Mouse (Mus musculus) lung, embryonic 14.5 days (tissue): ENCODE results near the gene 1700019D03Rik. TPM values are rescaled to one million over a fixed set of nuclear protein-coding genes. Genes with fewer than 3 reads are reported as not detected.
"Not testable (repeated sequence)": the region's sequence is repeated elsewhere in the genome, so short reads cannot be mapped to it uniquely, and the experiment has no call there.

Experiments
- ATAC-seq: fragments of 200-750 bp; cut with Nextera tagmentation; 2 replicates; pipeline ENCODE4 v1.8.0; 2017; ENCODE audit warnings: mild to moderate bottlenecking, moderate TSS enrichment, moderate library complexity; ENCODE audit not compliant: insufficient read depth
- DNase-seq: peaks from one replicate; pipeline ENCODE4 v3.0.0-alpha.2; 2015
- H3K27ac ChIP-seq: fragments of 300-500 bp; sonication (generic); 2 replicates; pipeline ENCODE4 v1.5.1; 2014; ENCODE audit warnings: low read depth, mild to moderate bottlenecking, moderate library complexity
- H3K27me3 ChIP-seq: fragments of 300-500 bp; sonication (generic); 2 replicates; pipeline ENCODE4 v1.6.1; 2014; ENCODE audit warnings: low read length, control low read depth; ENCODE audit not compliant: insufficient read depth
- H3K36me3 ChIP-seq: fragments of 300-500 bp; sonication (generic); 2 replicates; pipeline ENCODE4 v1.6.1; 2014; ENCODE audit warnings: control low read depth; ENCODE audit not compliant: insufficient read depth
- H3K4me1 ChIP-seq: fragments of 300-500 bp; sonication (generic); 2 replicates; pipeline ENCODE4 v1.6.1; 2014; ENCODE audit warnings: antibody characterized with exemption, control low read depth; ENCODE audit not compliant: insufficient read depth
- H3K4me2 ChIP-seq: fragments of 300-500 bp; sonication (generic); 2 replicates; pipeline ENCODE4 v1.6.1; 2014; ENCODE audit warnings: mild to moderate bottlenecking
- H3K4me3 ChIP-seq: fragments of 300-500 bp; sonication (generic); 2 replicates; pipeline ENCODE4 v1.5.1; 2014; ENCODE audit warnings: low read depth, low read length
- H3K9ac ChIP-seq: fragments of 300-500 bp; sonication (generic); 2 replicates; pipeline ENCODE4 v1.6.1; 2014
- H3K9me3 ChIP-seq: fragments of 300-500 bp; sonication (generic); 2 replicates; pipeline ENCODE4 v1.6.1; 2016; ENCODE audit warnings: low read depth, low read length, control low read depth
- CTCF ChIP-seq: IDR thresholded peaks from 2 replicates; pipeline ENCODE4 v1.5.1; 2016; ENCODE audit warnings: antibody characterized with exemption, low read depth
- WGBS: fragments of 180-500 bp; shearing (Covaris S2); extraction: QIAGEN DNeasy Blood & Tissue Kit; methylation state at CpG from one replicate; pipeline ENCODE4 v1.1.7; 2014; 5-methylcytosine and 5-hydroxymethylcytosine counted together
- polyA plus RNA-seq: library from polyadenylated mRNA; unstranded; fragments of >200 nt; fragmentation: Nextera tagmentation; extraction: Ambion mirVana; gene quantifications from 2 replicates; pipeline ENCODE4 v1.2.1, GENCODE M21; 2014

1700019D03Rik gene
- polyA plus RNA-seq, 1 experiment from 2014 or later, result 3.5 TPM

- H3K9ac ChIP-seq, result no peak overlapping the region
- ATAC-seq, result no peak
- no peak for TF ChIP-seq CTCF
- 76% methylated on average over 5 of the region's 5 CpGs for WGBS
- peaks cover 6% of the 10 kb centered on the region; the same call in 1 of the 2 replicates for H3K4me1 ChIP-seq
- H3K27me3 ChIP-seq, result peaks cover 5% of the 10 kb centered on the region; the same call in 1 of the 2 replicates
- no peak overlapping the region for H3K27ac ChIP-seq
- H3K36me3 ChIP-seq, result no peaks in the 10 kb centered on the region
- H3K4me3 ChIP-seq, result no peak overlapping the region
- no peaks in the 10 kb centered on the region for H3K9me3 ChIP-seq
- H3K4me2 ChIP-seq, result no peak overlapping the region
- no peak for DNase-seq
These were observed 72.1 kb downstream of the 1700019D03Rik start for GRCm38 (mm10) chr1:52947895-52948294.

- H3K4me2 ChIP-seq, result no peak overlapping the region
- no peak overlapping the region for H3K27ac ChIP-seq
- no peak overlapping the region for H3K4me3 ChIP-seq
- TF ChIP-seq CTCF, result no peak
- no peaks in the 10 kb centered on the region for H3K36me3 ChIP-seq
- no peaks in the 10 kb centered on the region for H3K4me1 ChIP-seq
- H3K27me3 ChIP-seq, result no peaks in the 10 kb centered on the region
- 94% methylated on average over 1 of the region's 1 CpGs for WGBS
- ATAC-seq (no peak), DNase-seq (no peak)
- no peaks in the 10 kb centered on the region for H3K9me3 ChIP-seq
- no peak overlapping the region for H3K9ac ChIP-seq
These were observed 81.0 kb downstream of the 1700019D03Rik start for GRCm38 (mm10) chr1:52939021-52939420.

DNA sequence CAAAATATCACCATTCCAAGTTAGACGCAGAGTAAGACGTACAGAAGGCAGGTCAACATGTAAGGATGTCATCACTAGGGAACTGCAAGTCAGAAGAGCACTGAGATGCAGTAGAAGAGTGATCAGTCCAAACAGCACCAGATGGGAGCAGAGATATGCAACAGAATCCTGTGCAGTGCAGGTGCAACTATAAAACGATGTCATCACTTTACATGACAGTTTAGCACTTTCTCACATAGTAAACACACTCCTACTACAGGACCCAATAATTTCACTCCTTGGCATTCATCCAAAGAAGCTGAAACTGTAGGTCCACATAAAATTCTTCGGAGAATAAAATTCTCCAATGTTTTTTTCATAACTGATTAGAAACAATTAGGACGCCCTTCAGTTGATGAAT, 85.5 kb downstream of the 1700019D03Rik start:
- Histone ChIP-seq H3K9ac (no peak overlapping the region), H3K9me3 (no peaks in the 10 kb centered on the region), H3K4me3 (no peak overlapping the region), H3K36me3 (no peaks in the 10 kb centered on the region), H3K4me1 (no peaks in the 10 kb centered on the region), H3K27me3 (no peaks in the 10 kb centered on the region), H3K4me2 (no peak overlapping the region), H3K27ac (no peak overlapping the region)
- no peak for TF ChIP-seq CTCF
- WGBS, result 72% methylated on average over 5 of the region's 5 CpGs
- no peak for DNase-seq
- ATAC-seq, result no peak

- not testable (repeated sequence) for H3K4me2 ChIP-seq, H3K27ac ChIP-seq, DNase-seq, H3K4me3 ChIP-seq, H3K27me3 ChIP-seq, H3K36me3 ChIP-seq, H3K9ac ChIP-seq, H3K9me3 ChIP-seq, H3K4me1 ChIP-seq, ATAC-seq
- WGBS, result no CpG with 5 or more reads among the region's 1 CpGs
These were observed 95.5 kb downstream of the 1700019D03Rik start for GRCm38 (mm10) chr1:52924482-52924881.

- not testable (repeated sequence) for H3K27ac ChIP-seq, H3K4me2 ChIP-seq, H3K9me3 ChIP-seq, H3K9ac ChIP-seq, H3K4me1 ChIP-seq, H3K27me3 ChIP-seq, ATAC-seq, H3K4me3 ChIP-seq, H3K36me3 ChIP-seq, DNase-seq
These were observed 101.1 kb downstream of the 1700019D03Rik start for GRCm38 (mm10) chr1:52918897-52919296.

DNA sequence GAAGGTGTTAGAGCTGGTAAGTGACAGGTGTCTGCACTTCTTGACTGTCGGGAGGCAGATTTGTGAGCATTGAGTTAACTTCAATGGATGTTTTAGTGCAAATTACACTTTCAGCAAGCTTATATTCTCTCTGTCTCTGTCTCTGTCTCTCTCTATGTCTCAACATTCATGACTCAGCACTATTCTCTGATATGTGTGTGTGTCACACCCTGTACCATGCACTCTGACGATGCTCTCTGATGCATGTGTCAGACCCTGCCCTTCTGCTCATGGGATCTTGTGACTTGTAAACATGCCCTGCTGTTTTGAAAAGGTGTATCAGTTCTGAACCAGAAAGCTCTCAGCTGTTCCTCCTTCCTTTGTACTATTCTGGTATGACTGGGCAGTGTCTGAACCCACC, 103.3 kb downstream of the 1700019D03Rik start:
- 67% methylated on average over 2 of the region's 2 CpGs for WGBS
- no peak overlapping the region for H3K9ac ChIP-seq
- DNase-seq (no peak), ATAC-seq (no peak)
- H3K36me3 ChIP-seq, result no peaks in the 10 kb centered on the region
- no peak overlapping the region for H3K4me3 ChIP-seq
- no peaks in the 10 kb centered on the region for H3K4me1 ChIP-seq
- H3K27ac ChIP-seq, result no peak overlapping the region
- no peak for TF ChIP-seq CTCF
- H3K4me2 ChIP-seq, result no peak overlapping the region
- no peaks in the 10 kb centered on the region for H3K27me3 ChIP-seq
- H3K9me3 ChIP-seq, result no peaks in the 10 kb centered on the region

DNA sequence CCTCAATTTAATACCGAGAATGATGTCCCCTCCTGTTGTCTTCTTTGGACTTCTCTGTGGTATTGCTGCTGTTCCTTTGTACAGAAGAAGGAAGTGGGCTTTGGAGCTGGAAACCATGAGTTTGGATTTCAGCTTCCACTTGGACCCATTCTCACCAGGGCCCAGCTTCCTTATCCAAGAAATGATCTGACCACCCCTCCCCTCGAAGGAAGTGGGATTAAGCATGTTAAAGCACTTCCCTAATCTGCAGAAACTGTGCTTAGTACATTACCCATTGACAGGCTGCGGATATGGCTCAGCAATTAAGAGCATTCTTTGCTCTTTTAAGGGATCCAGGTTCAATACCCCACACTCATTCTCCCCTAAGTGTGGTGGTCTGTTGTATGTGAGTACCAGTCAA, 110.2 kb downstream of the 1700019D03Rik start:
- Histone ChIP-seq H3K36me3 (no peaks in the 10 kb centered on the region), H3K4me2 (no peak overlapping the region), H3K4me3 (no peak overlapping the region), H3K9me3 (no peaks in the 10 kb centered on the region), H3K27me3 (no peaks in the 10 kb centered on the region), H3K4me1 (no peaks in the 10 kb centered on the region), H3K9ac (no peak overlapping the region), H3K27ac (no peak overlapping the region)
- WGBS, result 81% methylated on average over 3 of the region's 3 CpGs
- no peak for TF ChIP-seq CTCF
- DNase-seq, result no peak
- no peak for ATAC-seq

DNA sequence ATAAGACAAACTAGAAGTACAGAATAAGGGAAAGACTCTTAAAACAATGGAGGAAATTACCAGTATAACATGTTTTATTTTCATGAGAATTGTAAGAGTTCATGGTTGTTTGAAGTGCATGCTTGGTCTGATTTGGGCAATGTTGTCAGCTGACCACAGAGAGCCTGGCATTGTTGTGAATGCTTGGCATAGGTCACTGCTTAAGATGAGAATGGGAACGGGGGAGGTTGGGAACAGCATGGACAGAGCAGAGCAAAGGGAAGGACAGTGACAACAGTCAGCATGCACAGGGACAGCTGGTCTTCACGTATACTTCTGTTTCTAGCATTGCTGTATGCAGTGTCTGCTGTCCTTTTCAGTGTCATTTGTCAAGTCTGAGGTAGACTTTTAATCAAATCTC, 135.8 kb downstream of the 1700019D03Rik start:
- Histone ChIP-seq H3K27me3 (no peaks in the 10 kb centered on the region), H3K4me1 (no peaks in the 10 kb centered on the region), H3K4me2 (no peak overlapping the region), H3K9me3 (no peaks in the 10 kb centered on the region), H3K9ac (no peak overlapping the region), H3K4me3 (no peak overlapping the region), H3K36me3 (no peaks in the 10 kb centered on the region), H3K27ac (no peak overlapping the region)
- ATAC-seq (no peak), DNase-seq (no peak)
- no peak for TF ChIP-seq CTCF
- WGBS, result 74% methylated on average over 2 of the region's 2 CpGs

Other genes with a start within 250 kb of the 1700019D03Rik start
- 9.8 and 9.9 TPM in 2 replicates for gene Inpp1, start 202.5 kb downstream of the 1700019D03Rik start, polyA plus RNA-seq
- gene Hibch, start 175.2 kb downstream of the 1700019D03Rik start, polyA plus RNA-seq, result 19.2 and 20.6 TPM in 2 replicates
- gene Mstn, start 41.5 kb upstream of the 1700019D03Rik start, polyA plus RNA-seq, result 0.18 TPM in 1 of 2 replicates, not detected in the other
- gene 1700019A02Rik, start 167.5 kb upstream of the 1700019D03Rik start, polyA plus RNA-seq, result not detected in 2 replicates